Mouse (Mus musculus) cerebellum, adult 9-11 months (tissue): ENCODE measurements around the gene Dnah1.
A peak's percentile ranks its signal among the peaks of the same experiment; 100 is the strongest.

Experiments used
- DNase-seq: peaks from one replicate; pipeline ENCODE4 v3.0.0; 2022

Dnah1 gene

GRCm38 (mm10) chr14:31323849-31324792, at the start of gene Dnah1:
Gene Dnah1, minus strand, starts transcription at chr14:31323896.
- DNase-seq = no peak

- DNase-seq = no peak
Measured at GRCm38 (mm10) chr14:31369377-31369776, 45.7 kb upstream of the Dnah1 start.

GRCm38 (mm10) chr14:31367951-31368350, 44.3 kb upstream of the Dnah1 start:
- DNase-seq = no peak

GRCm38 (mm10) chr14:31365350-31365749, 41.7 kb upstream of the Dnah1 start:
- DNase-seq = peak; percentile 78

- DNase-seq = no peak
Measured at GRCm38 (mm10) chr14:31364589-31364988, 40.9 kb upstream of the Dnah1 start.

- DNase-seq = no peak
Measured at GRCm38 (mm10) chr14:31362236-31362635, 38.5 kb upstream of the Dnah1 start.

- no peak for DNase-seq
Measured at GRCm38 (mm10) chr14:31345367-31345766, 21.7 kb upstream of the Dnah1 start.

- DNase-seq = no peak
Measured at GRCm38 (mm10) chr14:31343241-31343640, 19.5 kb upstream of the Dnah1 start.

- DNase-seq = no peak
Measured at GRCm38 (mm10) chr14:31337947-31338346, 14.3 kb upstream of the Dnah1 start.

- no peak for DNase-seq
Measured at GRCm38 (mm10) chr14:31337406-31337805, 13.7 kb upstream of the Dnah1 start.

- peak; percentile 99 for DNase-seq
Measured at GRCm38 (mm10) chr14:31336369-31337155, 12.9 kb upstream of the Dnah1 start, which contains the start of gene Capn7. Gene Capn7, plus strand, starts transcription at chr14:31336638.

- no peak for DNase-seq
Measured at GRCm38 (mm10) chr14:31335765-31336164, 12.1 kb upstream of the Dnah1 start.

- DNase-seq = no peak
Measured at GRCm38 (mm10) chr14:31330957-31331356, 7.3 kb upstream of the Dnah1 start.

- DNase-seq = no peak
Measured at GRCm38 (mm10) chr14:31329741-31330140, 6.0 kb upstream of the Dnah1 start.

- no peak for DNase-seq
Measured at GRCm38 (mm10) chr14:31327681-31328080, 4.0 kb upstream of the Dnah1 start.

GRCm38 (mm10) chr14:31327196-31327595, 3.5 kb upstream of the Dnah1 start:
- no peak for DNase-seq

GRCm38 (mm10) chr14:31326770-31327169, 3.1 kb upstream of the Dnah1 start:
- no peak for DNase-seq

- no peak for DNase-seq
Measured at GRCm38 (mm10) chr14:31325551-31325950, 1.9 kb upstream of the Dnah1 start.

GRCm38 (mm10) chr14:31324851-31325250, 1.2 kb upstream of the Dnah1 start:
- DNase-seq = no peak

- no peak for DNase-seq
Measured at GRCm38 (mm10) chr14:31323189-31323588, 507 bp downstream of the Dnah1 start.

GRCm38 (mm10) chr14:31322191-31322590, 1.5 kb downstream of the Dnah1 start:
- DNase-seq = no peak

GRCm38 (mm10) chr14:31321181-31321580, 2.5 kb downstream of the Dnah1 start:
- no peak for DNase-seq

GRCm38 (mm10) chr14:31319546-31319945, 4.2 kb downstream of the Dnah1 start:
- no peak for DNase-seq

GRCm38 (mm10) chr14:31317754-31318153, 5.9 kb downstream of the Dnah1 start:
- DNase-seq = no peak
